Mouse (Mus musculus): ENCODE data around the gene Sap18. TPM values are rescaled to one million over a fixed set of nuclear protein-coding genes. Genes with fewer than 3 reads are reported as not detected.

The Sap18 gene
- total RNA-seq (2023) = 10 to 100 TPM; 34.6 to 47.0 TPM

GRCm38 (mm10) chr14:57797991-57798931 is at the start of gene Sap18:
TSS of gene Sap18 (plus strand) at chr14:57798180.

GRCm38 (mm10) chr14:57758237-57758636 is 39.7 kb upstream of the Sap18 start, which contains the start of gene Lats2:
TSS of gene Lats2 (minus strand) at chr14:57758388.

GRCm38 (mm10) chr14:57825788-57826751 is 28.1 kb downstream of the Sap18 start, which contains the start of the genes Ska3 and Mrpl57:
TSS of gene Ska3 (minus strand) at chr14:57826185.
TSS of gene Mrpl57 (plus strand) at chr14:57826234.

Other genes with a start within 250 kb of the Sap18 start
- gene Eef1akmt1, start 226.6 kb upstream of the Sap18 start, total RNA-seq (2023) = 1 to 10 TPM; 7.4 to 9.6 TPM
- 10 to 100 TPM; 14.7 to 16.4 TPM for gene Xpo4, start 132.8 kb upstream of the Sap18 start, total RNA-seq (2023)
- not detected for gene Gm49361, start 52.1 kb upstream of the Sap18 start, total RNA-seq (2023)
- 10 to 100 TPM; 42.4 to 47.9 TPM for gene Lats2, start 39.8 kb upstream of the Sap18 start, total RNA-seq (2023)
- 10 to 100 TPM; 15.5 to 16.1 TPM for gene Ska3, start 28.0 kb downstream of the Sap18 start, total RNA-seq (2023)
- 10 to 100 TPM; 49.1 to 63.7 TPM for gene Mrpl57, start 28.1 kb downstream of the Sap18 start, total RNA-seq (2023)
- gene Zdhhc20, start 92.1 kb downstream of the Sap18 start, total RNA-seq (2023) = 10 to 100 TPM; 31.6 to 32.8 TPM
- 10 to 100 TPM; 45.6 to 46.7 TPM for gene Micu2, start 201.1 kb downstream of the Sap18 start, total RNA-seq (2023)